Mouse (Mus musculus): ENCODE data around the gene Gm21366. TPM values are rescaled to one million over a fixed set of nuclear protein-coding genes. Genes with fewer than 3 reads are reported as not detected.
"Not testable (repeated sequence)": the region's sequence is repeated elsewhere in the genome, so short reads cannot be mapped to it uniquely, and the experiment has no call there.

Gm21366 gene
- polyA plus RNA-seq (2014; fragmentation: Nextera tagmentation; extraction: Ambion mirVana): not detected in 2 replicates

DNA sequence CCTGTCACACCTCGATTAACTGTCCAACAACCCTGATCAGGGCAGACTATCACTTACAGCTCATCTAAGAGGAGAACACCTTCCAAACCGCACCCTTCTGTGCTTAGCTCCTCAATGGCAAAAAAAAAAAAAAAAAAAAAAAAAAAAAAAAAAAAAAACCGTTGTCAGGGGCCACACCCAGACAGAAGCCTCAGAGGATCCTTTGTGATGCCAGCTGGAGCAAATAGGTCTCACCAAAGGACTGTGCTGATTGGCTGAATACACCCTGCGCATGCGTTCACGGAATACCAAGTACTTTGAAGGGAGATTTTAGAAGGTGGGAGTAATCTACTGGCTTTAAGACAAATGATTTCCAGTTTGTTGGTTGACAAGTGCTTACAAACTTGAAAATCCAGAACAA is at the start of gene Gm21366:
Gm21366 (minus strand) TSS at position 101 of the 400 bp plus-strand sequence.
- H3K27me3 ChIP-seq (ENCODE audit: control insufficient read depth, insufficient read depth, low read length); ATAC-seq (ENCODE audit: low FRiP score); DNase-seq (ENCODE audit: low spot score); H3K36me3 ChIP-seq (replicated peaks; ENCODE audit: control insufficient read depth, insufficient read depth); H3K9me3 ChIP-seq (ENCODE audit: control insufficient read depth, low read length); H3K9ac ChIP-seq; H3K4me3 ChIP-seq (replicated peaks; ENCODE audit: low read length); H3K27ac ChIP-seq; H3K4me2 ChIP-seq (replicated peaks); H3K4me1 ChIP-seq (replicated peaks; ENCODE audit: control insufficient read depth, insufficient read depth, low read length): not testable (repeated sequence)
- no CpG with 5 or more reads among the region's 6 CpGs for WGBS
